Mouse (Mus musculus) frontal cortex, adult (tissue): ENCODE measurements at regions not wholly inside any gene's neighbourhood (a gene's known extent, or its start where the extent isn't known, plus 50 kb on each side); places are given as distances from the start of the nearest gene placed in this dataset.

ENCODE experiments used
- ATAC-seq: cut with Nextera tagmentation; 2 replicates; pipeline ENCODE4 v1.9.2; 2017; ENCODE audit warnings: mild to moderate bottlenecking, moderate library complexity, mixed read lengths; ENCODE audit not compliant: low TSS enrichment

- ATAC-seq = no peak
Observed at GRCm38 (mm10) chr7:111134496-111134895, 51.7 kb upstream of the Eif4g2 start.
